Mouse (Mus musculus) forebrain, embryonic 14.5 days (tissue): ENCODE data around the gene Ly86. TPM values are rescaled to one million over a fixed set of nuclear protein-coding genes. Genes with fewer than 3 reads are reported as not detected.
A peak's percentile ranks its signal among the peaks of the same experiment; 100 is the strongest.

Experiments
- ATAC-seq: fragments of 200-750 bp; cut with Nextera tagmentation; 2 replicates; pipeline ENCODE4 v1.8.0; 2017; ENCODE audit warnings: mild to moderate bottlenecking, moderate library complexity
- DNase-seq: peaks from one replicate; pipeline ENCODE4 v3.0.0-alpha.2; 2015; ENCODE audit warnings: low spot score
- H3K27ac ChIP-seq: fragments of 300-500 bp; sonication (generic); 2 replicates; pipeline ENCODE4 v1.5.1; 2014; ENCODE audit warnings: low read depth, mild to moderate bottlenecking, control low read depth, low read length, moderate library complexity
- H3K27me3 ChIP-seq: fragments of 300-500 bp; sonication (generic); replicated peaks from 2 replicates; pipeline ENCODE4 v1.6.1; 2014; ENCODE audit warnings: low read length, control low read depth, mixed read lengths; ENCODE audit not compliant: control insufficient read depth, insufficient read depth
- H3K36me3 ChIP-seq: fragments of 300-500 bp; sonication (generic); 2 replicates; pipeline ENCODE4 v1.6.1; 2014; ENCODE audit warnings: low read length, control low read depth; ENCODE audit not compliant: control insufficient read depth, insufficient read depth
- H3K4me1 ChIP-seq: fragments of 300-500 bp; sonication (generic); 2 replicates; pipeline ENCODE4 v1.6.1; 2014; ENCODE audit warnings: antibody characterized with exemption, low read length, control low read depth; ENCODE audit not compliant: control insufficient read depth, insufficient read depth
- H3K4me2 ChIP-seq: fragments of 300-500 bp; sonication (generic); 2 replicates; pipeline ENCODE4 v1.6.1; 2014; ENCODE audit warnings: mild to moderate bottlenecking, control low read depth, low read length
- H3K4me3 ChIP-seq: fragments of 300-500 bp; sonication (generic); 2 replicates; pipeline ENCODE4 v1.5.1; 2014; ENCODE audit warnings: low read depth, low read length, control low read depth
- H3K9ac ChIP-seq: fragments of 300-500 bp; sonication (generic); 2 replicates; pipeline ENCODE4 v1.6.1; 2014; ENCODE audit warnings: mild to moderate bottlenecking, low read length, control low read depth, moderate library complexity
- H3K9me3 ChIP-seq: fragments of 300-500 bp; sonication (generic); replicated peaks from 2 replicates; pipeline ENCODE4 v1.6.1; 2016; ENCODE audit warnings: low read length, control low read depth, mixed read lengths; ENCODE audit not compliant: control insufficient read depth
- WGBS: fragments of 180-500 bp; shearing (Covaris S2); extraction: QIAGEN DNeasy Blood & Tissue Kit; methylation state at CpG from one replicate; pipeline ENCODE4 v1.1.7; 2014; 5-methylcytosine and 5-hydroxymethylcytosine counted together
- polyA plus RNA-seq: library from polyadenylated mRNA; unstranded; fragments of >200 nt; fragmentation: Nextera tagmentation; extraction: Ambion mirVana; gene quantifications from 2 replicates; pipeline ENCODE4 v1.2.1, GENCODE M21; 2014

Gene Ly86
- polyA plus RNA-seq, 1 experiment from 2014 or later, result 11.2 TPM

DNA sequence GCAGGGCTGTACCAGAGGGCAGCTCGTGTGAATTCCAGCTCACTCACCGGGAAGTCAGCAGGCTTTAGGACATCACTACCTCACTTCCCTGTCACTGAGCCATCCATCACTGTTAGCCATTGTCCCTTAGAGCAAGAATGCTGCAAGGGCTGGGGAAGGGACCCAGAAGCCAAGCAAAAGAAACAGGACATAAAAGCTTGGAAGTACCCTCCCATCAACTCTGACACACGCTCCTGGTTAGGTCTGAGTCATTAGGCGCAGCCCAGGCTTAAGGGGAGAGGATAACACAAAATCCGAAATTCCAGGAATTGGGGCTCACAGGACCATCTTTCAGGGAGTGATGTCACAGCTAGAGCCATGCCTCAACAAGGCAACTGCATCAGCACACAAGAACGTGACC lies 109.3 kb downstream of the Ly86 start:
- Histone ChIP-seq H3K36me3 (no peaks in the 10 kb centered on the region), H3K4me3 (no peak overlapping the region), H3K4me1 (peaks cover 14% of the 10 kb centered on the region), H3K9ac (no peak overlapping the region), H3K27ac (no peak overlapping the region), H3K27me3 (no peaks in the 10 kb centered on the region), H3K9me3 (no peaks in the 10 kb centered on the region), H3K4me2 (no peak overlapping the region)
- ATAC-seq (no peak), DNase-seq (no peak)
- 64% methylated on average over 6 of the region's 6 CpGs for WGBS

DNA sequence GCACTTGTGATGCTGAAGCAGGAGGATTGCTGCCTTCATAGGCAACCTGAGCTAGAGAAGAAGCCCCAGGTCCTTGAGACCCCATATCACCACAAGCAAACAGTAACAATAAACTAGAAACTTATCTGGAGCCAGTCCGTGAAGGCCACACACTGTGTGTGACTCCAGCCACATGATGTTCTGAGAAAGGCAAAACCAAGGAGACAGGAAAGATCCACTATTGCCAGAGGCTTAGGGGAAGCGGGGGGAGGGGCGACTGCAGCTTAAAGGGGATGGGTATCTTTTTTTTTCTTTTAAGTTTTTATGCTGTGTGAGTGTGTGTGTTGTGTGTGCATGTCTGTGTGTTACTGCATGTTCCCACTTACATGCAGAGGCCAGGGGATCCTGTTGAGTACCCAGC lies 110.6 kb downstream of the Ly86 start:
- H3K9me3 ChIP-seq, result no peaks in the 10 kb centered on the region
- H3K4me2 ChIP-seq, result no peak overlapping the region
- WGBS, result 75% methylated on average over 3 of the region's 3 CpGs
- no peak overlapping the region for H3K4me3 ChIP-seq
- H3K9ac ChIP-seq, result no peak overlapping the region
- no peaks in the 10 kb centered on the region for H3K36me3 ChIP-seq
- H3K27ac ChIP-seq, result no peak overlapping the region
- ATAC-seq (no peak), DNase-seq (no peak)
- peaks cover 14% of the 10 kb centered on the region for H3K4me1 ChIP-seq
- no peaks in the 10 kb centered on the region for H3K27me3 ChIP-seq

DNA sequence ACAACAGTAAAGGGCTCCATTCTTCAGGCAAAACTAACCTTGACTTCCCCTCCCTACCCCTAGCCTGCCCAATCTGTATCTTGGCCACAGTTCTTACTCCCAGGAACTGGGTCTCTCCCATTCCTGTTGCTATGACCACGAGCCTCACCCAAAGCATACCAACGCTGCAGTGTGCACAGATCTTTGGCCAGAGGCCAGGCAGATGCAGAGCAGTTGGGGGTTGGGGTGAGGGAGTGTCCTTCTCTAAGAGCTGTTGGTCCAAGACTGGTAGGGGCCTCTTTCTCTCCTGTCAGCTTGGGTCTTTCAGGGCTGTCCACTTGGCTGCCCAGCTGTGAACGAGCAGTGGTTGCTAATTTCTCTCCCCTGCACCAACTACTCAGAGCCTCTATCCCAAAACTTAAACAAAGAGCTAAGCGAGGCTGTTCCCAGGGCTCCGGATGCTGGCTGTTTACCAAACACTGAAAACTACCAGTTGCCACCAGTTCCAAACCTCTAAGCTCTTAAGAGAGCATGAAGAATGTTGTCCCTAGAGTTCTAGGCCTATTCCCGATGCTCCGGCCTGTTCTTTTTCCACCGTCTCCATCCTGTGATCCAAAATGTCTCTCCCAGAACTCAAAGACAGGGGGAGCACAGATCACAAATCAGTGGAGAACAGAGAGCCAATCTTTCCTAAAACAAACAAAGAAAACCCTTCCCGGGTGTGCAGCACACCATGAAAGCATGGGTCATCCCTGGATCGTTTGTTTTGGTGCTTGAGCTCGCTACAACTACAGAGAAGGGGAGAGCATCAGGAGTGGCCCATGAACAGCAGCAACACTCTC lies 112.2 kb downstream of the Ly86 start:
- 42% methylated on average over 11 of the region's 11 CpGs for WGBS

DNA sequence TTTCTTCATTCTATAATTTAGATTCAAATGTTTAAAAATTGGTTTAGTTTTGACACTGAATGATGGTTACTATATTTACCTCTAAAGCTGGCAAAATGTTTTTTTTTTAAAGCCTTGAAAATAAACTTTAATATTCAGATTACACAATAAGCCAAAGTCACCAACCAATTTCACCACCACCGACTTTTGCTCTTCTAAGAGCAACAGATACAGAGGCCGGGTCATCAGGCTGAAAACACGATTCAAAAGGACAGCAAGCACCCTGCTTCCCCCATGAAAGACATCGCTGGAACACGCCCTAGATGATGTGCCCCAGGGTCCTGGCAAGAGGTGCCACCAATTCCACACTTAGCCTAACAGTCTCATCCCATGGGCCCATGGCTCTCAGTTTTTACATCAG lies 113.5 kb downstream of the Ly86 start:
- ATAC-seq, result no peak

More for the DNA sequence above, 112.2 kb downstream of the Ly86 start:
- Histone ChIP-seq H3K9me3 (no peaks in the 10 kb centered on the region), H3K27ac (no peak overlapping the region), H3K4me1 (peaks cover 10% of the 10 kb centered on the region), H3K36me3 (no peaks in the 10 kb centered on the region), H3K4me2 (no peak overlapping the region), H3K27me3 (no peaks in the 10 kb centered on the region), H3K9ac (no peak overlapping the region), H3K4me3 (no peak overlapping the region)
- DNase-seq (peak; percentile 69), ATAC-seq (peak; percentile 72)

DNA sequence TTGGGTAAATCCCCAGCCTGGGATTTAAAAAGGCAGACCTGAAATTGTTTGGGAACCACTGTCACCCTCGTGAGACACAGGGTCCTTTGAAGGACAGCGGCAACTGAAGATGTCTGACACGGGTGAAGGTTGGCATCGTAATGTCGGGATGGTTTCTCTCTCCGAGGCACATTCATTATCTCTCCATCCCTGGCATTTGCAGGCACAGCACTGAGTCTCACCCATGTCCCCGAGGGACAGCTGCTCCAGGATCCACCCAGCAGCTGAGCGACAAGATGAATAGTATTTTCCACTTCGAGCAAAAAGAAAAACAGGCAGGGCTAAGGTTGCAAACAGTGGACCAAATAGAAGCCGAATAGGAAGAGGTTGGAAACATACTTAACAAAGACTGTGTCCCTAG lies 114.0 kb downstream of the Ly86 start:
- H3K4me2 ChIP-seq, result no peak overlapping the region
- H3K9ac ChIP-seq, result no peak overlapping the region
- DNase-seq (no peak), ATAC-seq (no peak)
- WGBS, result 82% methylated on average over 10 of the region's 10 CpGs
- no peaks in the 10 kb centered on the region for H3K9me3 ChIP-seq
- H3K36me3 ChIP-seq, result no peaks in the 10 kb centered on the region
- H3K4me3 ChIP-seq, result no peak overlapping the region
- no peak overlapping the region for H3K27ac ChIP-seq
- H3K27me3 ChIP-seq, result no peaks in the 10 kb centered on the region
- H3K4me1 ChIP-seq, result peaks cover 6% of the 10 kb centered on the region; the same call in 1 of the 2 replicates

More for the DNA sequence above, 113.5 kb downstream of the Ly86 start:
- no peak overlapping the region for H3K27ac ChIP-seq
- peaks cover 6% of the 10 kb centered on the region; the same call in 1 of the 2 replicates for H3K4me1 ChIP-seq
- no peak overlapping the region for H3K4me2 ChIP-seq
- no peak overlapping the region for H3K4me3 ChIP-seq
- H3K36me3 ChIP-seq, result no peaks in the 10 kb centered on the region
- no peak overlapping the region for H3K9ac ChIP-seq
- WGBS, result 80% methylated on average over 5 of the region's 5 CpGs
- DNase-seq, result no peak
- no peaks in the 10 kb centered on the region for H3K9me3 ChIP-seq
- H3K27me3 ChIP-seq, result no peaks in the 10 kb centered on the region

DNA sequence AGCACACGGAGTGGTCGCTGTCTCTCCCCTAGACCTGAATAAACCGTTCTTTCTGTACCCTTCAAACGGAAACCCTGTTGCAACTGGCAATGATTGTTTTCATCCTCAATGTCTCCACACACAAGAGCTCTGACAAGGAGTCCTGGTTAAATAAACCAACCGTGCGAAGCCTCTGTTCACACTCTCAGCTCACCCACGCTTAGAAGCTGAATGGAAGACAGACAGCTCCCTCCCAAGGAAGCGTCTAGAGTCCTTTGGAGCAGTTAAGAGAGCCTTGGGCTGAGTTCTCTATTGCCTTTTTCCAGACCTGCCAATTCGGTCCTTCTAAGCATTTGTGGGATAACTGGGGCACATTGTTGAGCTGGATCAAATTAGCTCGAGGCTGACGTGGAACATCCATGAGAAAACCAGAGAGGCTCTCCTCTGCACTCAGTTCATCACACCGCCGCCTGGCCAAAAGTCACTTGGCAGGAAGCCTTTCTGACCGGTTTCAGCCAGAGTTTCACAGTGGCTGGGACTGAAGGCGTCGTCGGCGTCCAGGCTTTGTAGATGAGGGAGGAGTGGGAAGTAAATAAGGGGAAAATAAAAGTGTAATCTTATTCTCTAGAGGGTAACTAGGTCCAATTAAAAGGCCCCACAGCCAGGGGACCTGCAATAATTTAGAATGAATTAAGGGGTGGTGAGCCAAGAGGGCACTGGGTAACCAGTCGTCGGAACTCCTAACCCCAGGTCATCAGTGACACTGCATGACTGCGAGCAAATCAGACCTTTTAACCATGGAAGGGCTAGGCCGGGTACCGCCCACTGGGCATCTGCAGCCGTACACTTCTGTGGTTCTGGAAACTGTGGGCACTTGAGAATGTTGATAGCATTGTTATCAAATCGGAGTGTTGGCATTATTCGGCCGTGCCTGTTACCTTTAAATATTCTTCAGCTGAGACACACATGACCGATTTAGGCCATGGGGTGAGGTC lies 115.2 kb downstream of the Ly86 start:
- WGBS, result 79% methylated on average over 28 of the region's 28 CpGs

DNA sequence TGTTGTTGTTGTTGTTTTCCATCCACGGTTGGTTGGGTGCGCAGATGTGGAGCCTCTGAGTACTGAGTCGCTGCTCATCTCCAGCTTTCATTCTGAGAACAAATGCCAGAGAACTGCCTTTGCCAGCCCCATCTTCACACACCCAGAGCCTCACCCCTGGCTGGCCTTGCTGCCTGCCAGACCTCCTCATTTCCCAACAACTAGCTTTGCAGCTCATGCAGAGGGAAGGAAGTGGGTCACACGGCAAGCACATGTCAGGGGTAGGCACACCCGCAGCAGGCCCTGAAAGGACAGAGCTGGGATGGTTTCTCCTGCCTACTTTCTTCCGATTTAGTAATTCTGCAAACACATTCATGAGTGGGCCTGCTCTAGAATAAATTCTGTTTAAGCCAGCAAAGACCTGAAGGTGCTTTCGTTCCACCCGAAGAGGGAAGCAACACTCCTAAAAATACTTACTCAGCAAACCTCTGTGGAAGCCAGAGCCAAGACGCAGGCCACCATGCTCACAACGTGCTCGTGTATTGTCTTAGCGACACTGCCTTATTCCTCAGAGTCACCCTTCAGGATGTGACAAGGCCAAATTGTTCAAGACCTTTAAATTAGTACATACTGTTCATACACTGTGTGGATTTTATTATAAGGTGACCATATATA lies 117.2 kb downstream of the Ly86 start:
- H3K9me3 ChIP-seq, result no peaks in the 10 kb centered on the region
- H3K4me2 ChIP-seq, result no peak overlapping the region
- no peak for ATAC-seq
- H3K9ac ChIP-seq, result no peak overlapping the region
- H3K4me3 ChIP-seq, result no peak overlapping the region
- no peaks in the 10 kb centered on the region for H3K36me3 ChIP-seq
- H3K4me1 ChIP-seq, result peaks cover under 1% of the 10 kb centered on the region; the same call in 1 of the 2 replicates
- H3K27ac ChIP-seq, result no peak overlapping the region
- H3K27me3 ChIP-seq, result no peaks in the 10 kb centered on the region; the same call in 1 of the 2 replicates
- 95% methylated on average over 12 of the region's 12 CpGs for WGBS
- no peak for DNase-seq

More for the DNA sequence above, 115.2 kb downstream of the Ly86 start:
- Histone ChIP-seq H3K36me3 (no peaks in the 10 kb centered on the region), H3K27ac (no peak overlapping the region), H3K4me3 (no peak overlapping the region), H3K4me2 (no peak overlapping the region), H3K4me1 (peaks cover 6% of the 10 kb centered on the region; the same call in 1 of the 2 replicates), H3K9ac (no peak overlapping the region), H3K9me3 (no peaks in the 10 kb centered on the region), H3K27me3 (no peaks in the 10 kb centered on the region)
- DNase-seq (no peak), ATAC-seq (no peak)

DNA sequence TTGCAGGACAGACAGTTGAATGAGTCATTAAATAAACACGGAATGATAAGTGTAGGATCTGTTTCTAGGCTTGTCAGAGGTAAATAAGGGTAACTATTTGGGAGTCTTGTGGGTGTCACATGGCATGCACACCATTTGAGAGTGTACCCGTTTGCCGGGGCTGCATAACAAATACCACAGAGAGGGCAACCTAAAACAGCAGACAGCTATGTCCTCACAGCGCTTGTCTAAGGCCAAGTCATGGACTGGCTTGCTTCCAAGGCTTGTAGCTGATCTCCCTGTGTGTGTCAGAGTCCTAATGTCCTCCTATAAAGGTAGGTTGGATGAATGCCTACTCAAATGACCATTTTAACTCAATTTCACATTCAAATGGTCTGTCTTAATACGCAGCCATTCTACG lies 120.7 kb downstream of the Ly86 start:
- no peaks in the 10 kb centered on the region for H3K4me1 ChIP-seq
- ATAC-seq (no peak), DNase-seq (no peak)
- no peaks in the 10 kb centered on the region; the same call in 1 of the 2 replicates for H3K27me3 ChIP-seq
- H3K4me2 ChIP-seq, result no peak overlapping the region
- no peak overlapping the region for H3K9ac ChIP-seq
- H3K9me3 ChIP-seq, result no peaks in the 10 kb centered on the region
- no peak overlapping the region for H3K27ac ChIP-seq
- no peaks in the 10 kb centered on the region for H3K36me3 ChIP-seq
- H3K4me3 ChIP-seq, result no peak overlapping the region
- WGBS, result 81% methylated on average over 6 of the region's 6 CpGs
